Mouse (Mus musculus) embryonic fibroblast, embryonic 13.5 days (primary cell): ENCODE measurements at regions not wholly inside any gene's neighbourhood (a gene's known extent, or its start where the extent isn't known, plus 50 kb on each side); places are given as distances from the start of the nearest gene placed in this dataset.

Experiments
- CTCF ChIP-seq: IDR thresholded peaks from 2 replicates; pipeline ENCODE4 v1.5.1; 2011; ENCODE audit warnings: mild to moderate bottlenecking, control low read depth, low read length, moderate library complexity, borderline replicate concordance; ENCODE audit not compliant: insufficient read depth
- POLR2A ChIP-seq: IDR thresholded peaks from 2 replicates; pipeline ENCODE4 v1.6.1; 2011; ENCODE audit warnings: low read depth, mild to moderate bottlenecking, control low read depth, low read length, moderate library complexity

DNA sequence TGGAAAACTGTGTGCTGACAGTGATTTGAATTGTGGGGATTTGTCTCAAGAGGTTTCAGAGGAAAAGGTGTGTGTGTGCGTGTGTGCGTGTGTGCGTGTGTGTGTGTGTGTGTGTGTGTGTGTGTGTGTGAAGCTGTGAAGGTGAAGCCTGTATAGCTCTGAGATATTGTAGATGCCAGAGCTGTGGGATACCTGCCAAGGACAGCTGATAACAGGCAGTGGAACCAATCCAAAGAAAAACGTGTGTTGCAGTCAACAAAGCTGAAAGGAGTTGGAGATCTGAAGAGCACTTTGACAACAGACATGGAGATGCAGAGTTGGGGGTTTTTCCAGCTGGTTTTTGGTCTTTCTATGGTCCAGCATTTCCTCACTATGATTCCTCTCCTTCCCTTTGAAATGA lies 308.1 kb downstream of the Dmrt2 start:
- TF ChIP-seq CTCF (no peak), POLR2A (no peak)
